Mouse (Mus musculus) cerebellum, adult 2 months (tissue): ENCODE data around the gene Prr12. TPM values are rescaled to one million over a fixed set of nuclear protein-coding genes. Genes with fewer than 3 reads are reported as not detected.

ENCODE experiments used
- DNase-seq, 2 experiments: peaks; one replicate each; pipeline ENCODE4 v3.0.0; 2021
- H3K27ac ChIP-seq: fragments of 200-500 bp; 2 replicates; pipeline ENCODE4 v1.5.1; 2012; ENCODE audit warnings: low read length, control low read depth, inconsistent platforms; ENCODE audit not compliant: insufficient read depth
- H3K27me3 ChIP-seq: fragments of 200-500 bp; 2 replicates; pipeline ENCODE4 v1.6.1; 2012; ENCODE audit warnings: inconsistent platforms, mild to moderate bottlenecking, low read length, moderate library complexity; ENCODE audit not compliant: control insufficient read depth, insufficient read depth
- H3K4me1 ChIP-seq: fragments of 200-500 bp; 2 replicates; pipeline ENCODE4 v1.6.1; 2011; ENCODE audit warnings: low read length; ENCODE audit not compliant: control insufficient read depth, insufficient read depth
- H3K4me3 ChIP-seq: fragments of 200-500 bp; replicated peaks from 2 replicates; pipeline ENCODE3; 2011; ENCODE audit warnings: mild to moderate bottlenecking, low read depth, low read length, control low read depth; ENCODE audit not compliant: insufficient read depth
- CTCF ChIP-seq: fragments of 200-500 bp; IDR thresholded peaks from 2 replicates; pipeline ENCODE4 v1.5.1; 2011; ENCODE audit warnings: low read depth, mild to moderate bottlenecking, control low read depth, low read length, moderate library complexity, borderline replicate concordance; ENCODE audit not compliant: insufficient read depth
- POLR2A ChIP-seq: fragments of 200-500 bp; IDR thresholded peaks from 2 replicates; pipeline ENCODE4 v1.6.1; 2011; ENCODE audit warnings: low read length, control low read depth, borderline replicate concordance; ENCODE audit not compliant: insufficient read depth
- WGBS: fragments of 180-500 bp; shearing (Covaris S2); methylation state at CpG from one replicate; pipeline ENCODE4 v1.1.7; 2018; 5-methylcytosine and 5-hydroxymethylcytosine counted together
- polyA plus RNA-seq: library from polyadenylated mRNA; depleted of rRNA; stranded (reverse); fragments of >200 nt; gene quantifications from 2 replicates; pipeline ENCODE4 v1.2.3, GENCODE M21; 2012

Prr12 gene
- polyA plus RNA-seq, 1 experiment: 23.3 TPM

- Histone ChIP-seq H3K27me3 (no peaks in the 10 kb centered on the region), H3K27ac (peak overlapping the region; percentile 98), H3K4me3 (peak overlapping the region; percentile 70), H3K4me1 (peaks cover 6% of the 10 kb centered on the region)
- under 1% methylated on average over 42 of the region's 59 CpGs for WGBS
- peak; percentile 79 to 84 for DNase-seq
- no peak for TF ChIP-seq CTCF
- peak; percentile 54 for TF ChIP-seq POLR2A
Observed at GRCm38 (mm10) chr7:45053117-45053930, 643 bp upstream of the Prr12 start.

DNA sequence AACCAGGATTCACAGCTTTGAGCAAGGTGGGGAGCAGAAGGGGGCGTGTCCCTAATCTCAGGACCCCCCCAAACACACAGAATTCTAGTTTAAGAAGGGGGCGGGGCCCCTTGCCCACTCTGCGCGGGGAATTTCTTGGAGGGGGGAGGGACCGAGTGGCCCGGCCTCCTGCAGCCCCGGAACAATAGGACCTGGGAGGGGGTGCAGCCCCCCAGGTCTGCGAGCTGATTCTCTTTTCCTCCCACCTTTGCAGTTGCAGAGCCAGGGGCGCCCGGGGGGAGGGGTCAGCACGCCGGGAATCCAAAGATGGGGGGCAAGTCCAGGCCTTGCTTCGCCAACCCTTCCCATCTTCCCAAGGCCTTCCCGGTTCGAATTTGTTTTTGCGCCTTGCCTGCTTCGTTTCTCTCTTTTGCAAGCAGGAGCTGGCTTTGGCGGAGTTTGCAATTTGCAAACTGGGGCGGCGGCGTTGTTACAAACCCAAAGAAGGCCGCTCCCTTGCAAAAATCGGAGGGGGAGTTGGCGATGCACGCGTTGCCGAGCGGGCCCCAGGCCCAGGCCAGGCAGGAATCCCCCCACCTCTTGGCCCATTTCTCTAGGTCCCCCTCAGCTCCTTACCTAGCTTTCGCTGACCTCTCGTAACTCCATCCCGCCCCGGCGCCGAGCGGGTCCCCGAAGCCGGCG lies 360 bp downstream of the Prr12 start:
- Histone ChIP-seq H3K4me3 (peak overlapping the region; percentile 70), H3K4me1 (peaks cover 9% of the 10 kb centered on the region), H3K27ac (peak overlapping the region; percentile 79), H3K27me3 (no peaks in the 10 kb centered on the region)
- WGBS: 1% methylated on average over 38 of the region's 38 CpGs
- no peak for TF ChIP-seq CTCF
- no peak for TF ChIP-seq POLR2A
- peak; percentile 61 to 66 for DNase-seq

DNA sequence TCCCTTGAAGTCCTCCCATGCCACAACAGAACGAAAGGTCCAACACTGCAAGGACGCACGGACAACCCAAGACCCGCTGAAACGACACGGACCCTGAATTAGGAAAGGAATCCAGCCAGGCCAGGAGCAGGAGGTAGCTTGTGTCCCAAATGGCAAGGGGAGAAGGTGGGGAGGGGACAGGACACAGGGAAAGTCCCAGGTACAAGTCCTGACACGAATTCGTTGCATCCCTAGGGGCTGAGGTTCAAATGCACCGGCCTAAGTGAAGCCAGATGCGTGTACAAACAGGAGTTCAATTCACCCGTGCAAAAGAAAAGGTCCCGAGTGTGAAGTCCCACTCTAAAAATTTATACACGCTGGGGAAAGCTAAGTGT lies 1.1 kb downstream of the Prr12 start:
- no peaks in the 10 kb centered on the region for H3K27me3 ChIP-seq
- no peak overlapping the region for H3K27ac ChIP-seq
- peaks cover 9% of the 10 kb centered on the region for H3K4me1 ChIP-seq
- DNase-seq: no peak
- peak overlapping the region; percentile 70 for H3K4me3 ChIP-seq
- TF ChIP-seq POLR2A: no peak
- TF ChIP-seq CTCF: no peak
- 4% methylated on average over 13 of the region's 13 CpGs for WGBS

DNA sequence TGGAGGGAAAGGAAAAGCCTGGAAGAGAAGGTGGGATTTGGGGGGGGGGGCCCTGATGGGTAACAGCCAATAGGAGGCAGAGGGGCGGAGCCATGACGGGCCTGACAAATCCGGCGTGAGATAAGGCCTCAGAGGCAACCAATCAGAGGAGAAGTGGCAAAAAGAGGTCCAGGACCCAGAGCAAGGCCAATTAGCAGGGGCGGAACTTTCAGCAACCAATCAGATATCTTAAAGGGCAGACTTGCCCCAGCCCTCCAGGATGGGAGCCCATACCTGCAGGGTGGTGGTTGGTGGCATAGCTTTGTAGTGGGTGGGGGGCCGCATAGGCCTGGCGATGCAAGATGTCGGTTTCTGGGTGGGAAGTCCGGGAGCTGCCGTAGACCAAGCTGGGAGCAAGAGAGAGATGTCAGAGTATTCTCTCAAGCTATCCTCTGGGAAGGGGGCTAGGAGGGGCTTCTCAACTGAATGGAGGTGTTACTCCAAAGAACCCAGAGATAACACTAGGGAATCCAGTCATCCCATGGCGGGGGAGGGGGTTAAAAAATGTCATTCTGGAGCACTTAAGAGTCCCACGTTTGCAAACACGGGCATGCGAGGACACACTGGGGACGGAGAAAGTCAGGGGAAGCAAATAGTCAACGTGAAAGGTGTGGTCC lies 1.6 kb downstream of the Prr12 start:
- Histone ChIP-seq H3K27me3 (no peaks in the 10 kb centered on the region), H3K27ac (no peak overlapping the region), H3K4me3 (peak overlapping the region; percentile 70), H3K4me1 (peaks cover 9% of the 10 kb centered on the region)
- peak; percentile 71 to 86 for DNase-seq
- TF ChIP-seq POLR2A (no peak), CTCF (no peak)
- 3% methylated on average over 16 of the region's 16 CpGs for WGBS

DNA sequence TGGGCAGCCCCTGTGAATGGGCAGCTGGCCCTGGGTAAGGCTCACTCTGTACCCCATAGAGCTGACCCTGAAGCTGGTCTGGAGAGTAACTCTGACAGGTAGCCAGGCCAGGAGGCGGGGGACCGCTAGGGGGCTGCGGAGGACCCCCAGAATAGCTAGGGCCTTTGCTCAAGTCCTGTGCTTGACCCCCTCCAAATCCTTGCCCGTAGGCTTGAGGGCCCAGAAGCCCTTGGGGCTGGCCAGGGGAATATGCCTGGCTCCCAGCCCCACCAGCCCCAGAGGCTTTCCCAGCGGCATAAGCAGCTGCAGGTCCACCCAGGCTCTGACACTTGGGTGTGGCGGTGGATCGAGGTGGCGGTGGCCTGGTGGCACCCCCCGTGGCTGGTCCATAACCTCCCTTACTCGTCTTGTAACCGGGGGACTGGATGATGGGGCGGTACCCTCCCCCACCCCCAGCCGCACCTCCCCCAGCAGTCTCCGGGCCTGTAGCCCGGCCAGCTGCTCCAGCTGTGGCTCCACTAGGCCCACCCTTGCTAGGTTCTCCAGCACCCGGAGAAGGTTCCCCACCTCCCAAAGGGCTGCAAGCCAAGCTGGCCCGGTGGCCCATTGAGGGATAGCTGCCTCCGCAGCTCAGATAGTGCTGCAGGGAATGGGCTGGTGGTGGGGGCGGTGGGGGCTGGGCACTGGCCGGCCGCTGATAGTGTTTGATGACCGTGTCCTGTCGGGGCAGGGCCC lies 3.6 kb downstream of the Prr12 start:
- Histone ChIP-seq H3K4me3 (no peak overlapping the region), H3K4me1 (peaks cover 9% of the 10 kb centered on the region), H3K27ac (no peak overlapping the region), H3K27me3 (no peaks in the 10 kb centered on the region)
- DNase-seq: no peak
- TF ChIP-seq CTCF: no peak
- no peak for TF ChIP-seq POLR2A
- 79% methylated on average over 23 of the region's 23 CpGs for WGBS

DNA sequence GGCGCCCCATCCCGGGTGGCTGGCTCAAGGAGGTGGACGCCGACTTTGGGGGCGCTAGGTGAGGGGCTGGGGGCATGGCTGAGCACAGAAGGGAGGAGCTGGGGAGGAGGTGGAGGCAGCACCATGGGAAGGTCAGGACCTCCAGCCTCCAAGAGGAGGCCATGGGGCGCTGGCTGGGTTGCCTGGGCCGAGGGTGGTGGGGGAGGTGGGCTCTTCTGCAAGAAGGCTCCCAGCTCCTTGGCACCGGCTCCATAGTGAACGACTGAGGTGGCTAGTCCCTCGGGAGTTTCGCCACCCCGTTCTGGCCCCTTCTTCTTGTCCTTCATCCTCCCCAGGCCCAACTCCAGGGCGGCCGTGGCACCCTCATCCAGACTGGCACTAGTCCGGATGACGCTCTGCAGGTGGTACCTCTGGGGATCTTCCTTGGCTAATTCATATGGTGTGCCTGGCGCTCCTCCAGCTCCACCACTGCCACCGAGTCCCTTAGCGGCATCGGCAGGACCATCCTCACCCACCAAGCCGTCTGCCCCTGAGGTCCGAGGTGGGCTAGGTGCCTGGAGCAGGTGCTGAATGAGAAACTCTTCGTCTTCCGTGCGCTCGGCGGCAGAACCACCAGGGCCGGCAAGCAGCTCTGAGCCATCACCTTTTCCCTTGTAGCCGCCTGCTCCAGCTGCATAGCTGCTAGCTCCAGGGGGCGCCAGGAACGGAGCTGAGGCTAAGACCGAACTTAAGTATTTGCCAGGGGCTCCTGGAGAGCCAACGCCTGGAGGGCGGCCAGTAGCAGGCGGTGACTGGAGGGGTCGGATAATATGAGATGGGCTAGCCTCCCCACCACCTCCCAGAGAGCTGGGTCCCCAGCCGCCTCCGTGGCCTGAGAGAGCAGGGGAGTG lies 4.4 kb downstream of the Prr12 start:
- Histone ChIP-seq H3K4me3 (no peak overlapping the region), H3K27me3 (no peaks in the 10 kb centered on the region), H3K4me1 (peaks cover 9% of the 10 kb centered on the region), H3K27ac (no peak overlapping the region)
- WGBS: 51% methylated on average over 38 of the region's 38 CpGs
- peak in 1 of 2 experiments; percentile 41 for DNase-seq
- TF ChIP-seq CTCF (no peak), POLR2A (no peak)
